Mouse (Mus musculus) cerebellum, postnatal 10 days (tissue): ENCODE measurements at regions not wholly inside any gene's neighbourhood (a gene's known extent, or its start where the extent isn't known, plus 50 kb on each side); places are given as distances from the start of the nearest gene placed in this dataset.

Source experiments
- DNase-seq, 2 experiments: peaks; one replicate each; pipeline ENCODE4 v3.0.0; 2021; ENCODE audit warnings: mixed read lengths in 2 of 2

GRCm38 (mm10) chr9:32053886-32054615 is 61.9 kb upstream of the Arhgap32 start:
- no peak for DNase-seq

- no peak for DNase-seq
These were observed 58.4 kb upstream of the Arhgap32 start for GRCm38 (mm10) chr9:32057427-32058115.

DNA sequence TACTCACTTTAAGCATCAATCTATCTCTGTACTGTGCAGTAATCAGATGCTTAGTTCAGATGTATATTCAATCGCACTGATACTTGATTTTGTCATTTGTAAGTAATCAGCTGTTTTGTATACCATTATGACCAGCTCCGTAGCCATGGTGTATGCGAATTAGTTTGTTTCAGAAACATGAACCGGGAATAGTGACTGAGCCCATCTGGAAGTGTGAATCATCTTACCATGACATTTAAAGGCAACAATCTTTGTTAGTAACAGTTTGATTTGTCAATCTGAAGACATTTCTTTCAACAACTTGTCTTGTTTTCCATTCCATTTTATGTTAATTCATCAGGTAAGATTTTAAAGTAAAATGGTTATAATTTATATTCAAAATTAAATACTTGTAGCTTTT is 53.2 kb upstream of the Arhgap32 start:
- no peak for DNase-seq

DNA sequence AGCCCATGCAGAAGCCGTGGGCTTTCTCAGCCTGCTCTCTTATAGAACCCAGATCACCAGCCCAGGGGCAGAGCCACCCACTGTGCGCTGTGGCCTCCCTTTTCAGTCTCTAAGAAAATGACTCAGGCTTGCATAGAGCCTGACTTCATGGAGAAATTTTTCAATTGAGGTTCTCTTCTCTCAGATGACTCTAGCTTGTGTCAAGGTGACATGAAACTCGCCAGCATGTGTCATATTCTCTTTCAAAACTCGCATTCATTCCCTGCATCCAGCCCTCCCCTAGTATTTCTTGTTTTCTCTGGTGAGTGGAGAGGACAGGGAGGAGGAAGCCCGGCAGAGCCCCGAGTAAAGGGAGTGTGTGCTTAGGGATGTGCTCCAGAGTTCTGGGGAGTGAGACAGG is 52.4 kb upstream of the Arhgap32 start:
- DNase-seq, result no peak

DNA sequence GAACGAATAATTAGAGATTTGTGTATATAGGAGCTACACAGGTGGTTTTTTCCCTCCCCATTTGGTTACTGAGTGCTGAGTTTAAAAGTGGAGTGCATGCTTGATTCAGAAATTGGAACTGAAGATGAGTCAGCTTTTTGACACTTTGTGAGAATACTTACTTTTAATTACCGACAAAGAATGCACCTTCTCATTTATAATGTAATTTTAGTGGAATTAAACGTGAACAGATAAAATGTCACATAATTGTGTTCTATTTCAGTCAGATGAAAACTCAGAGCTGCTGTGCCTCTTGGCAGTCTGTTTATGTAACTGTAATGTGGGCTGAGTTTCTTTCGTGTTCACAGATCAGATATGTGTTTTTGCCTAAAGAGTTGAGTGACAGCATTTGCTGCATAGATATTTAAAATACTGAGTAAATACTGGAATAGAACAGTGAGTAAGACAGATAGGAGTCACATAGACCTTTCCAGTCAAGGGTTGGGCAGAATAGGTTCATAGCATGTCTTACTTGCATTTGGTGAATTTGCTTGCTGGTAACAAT is 51.9 kb upstream of the Arhgap32 start:
- no peak for DNase-seq
